Mouse (Mus musculus) heart, postnatal 0 days (tissue): ENCODE results near the gene Slc45a2.

Experiments
- CTCF ChIP-seq: IDR thresholded peaks from 2 replicates; pipeline ENCODE4 v1.5.1; 2016; ENCODE audit warnings: antibody characterized with exemption, control low read depth, low read depth
- EP300 ChIP-seq: IDR thresholded peaks from 2 replicates; pipeline ENCODE4 v1.6.1; 2016; ENCODE audit warnings: antibody characterized with exemption, low read depth

- no peak for TF ChIP-seq CTCF
- no peak for TF ChIP-seq EP300
These were observed 67.4 kb downstream of the Slc45a2 start for GRCm38 (mm10) chr15:11067891-11068290.
